Mouse (Mus musculus) hindbrain, embryonic 13.5 days (tissue): ENCODE data around the gene Mybphl. TPM values are rescaled to one million over a fixed set of nuclear protein-coding genes. Genes with fewer than 3 reads are reported as not detected.

ENCODE experiments used
- ATAC-seq: fragments of 200-750 bp; cut with Nextera tagmentation; 2 replicates; pipeline ENCODE4 v1.8.0; 2017; ENCODE audit warnings: moderate TSS enrichment; ENCODE audit not compliant: low FRiP score
- H3K27ac ChIP-seq: fragments of 300-500 bp; sonication (generic); 2 replicates; pipeline ENCODE4 v1.5.1; 2015; ENCODE audit warnings: inconsistent platforms, mild to moderate bottlenecking, moderate library complexity
- H3K27me3 ChIP-seq: fragments of 300-500 bp; sonication (generic); 2 replicates; pipeline ENCODE4 v1.6.1; 2015; ENCODE audit warnings: mild to moderate bottlenecking, inconsistent platforms
- H3K36me3 ChIP-seq: fragments of 300-500 bp; sonication (generic); 2 replicates; pipeline ENCODE4 v1.6.1; 2015; ENCODE audit warnings: mild to moderate bottlenecking, inconsistent platforms
- H3K4me1 ChIP-seq: fragments of 300-500 bp; sonication (generic); replicated peaks from 2 replicates; pipeline ENCODE4 v1.6.1; 2015; ENCODE audit warnings: inconsistent platforms
- H3K4me2 ChIP-seq: fragments of 300-500 bp; sonication (generic); 2 replicates; pipeline ENCODE4 v1.6.1; 2015; ENCODE audit warnings: inconsistent platforms, mild to moderate bottlenecking, moderate library complexity
- H3K4me3 ChIP-seq: fragments of 300-500 bp; sonication (generic); 2 replicates; pipeline ENCODE4 v1.5.1; 2015; ENCODE audit warnings: mild to moderate bottlenecking, inconsistent platforms
- H3K9ac ChIP-seq: fragments of 300-500 bp; sonication (generic); 2 replicates; pipeline ENCODE4 v1.6.1; 2015; ENCODE audit warnings: mild to moderate bottlenecking, inconsistent platforms
- H3K9me3 ChIP-seq: fragments of 300-500 bp; sonication (generic); 2 replicates; pipeline ENCODE4 v1.6.1; 2016; ENCODE audit warnings: inconsistent platforms
- WGBS: fragments of 180-500 bp; shearing (Covaris S2); methylation state at CpG from one replicate; pipeline ENCODE4 v1.1.7; 2015; 5-methylcytosine and 5-hydroxymethylcytosine counted together
- polyA plus RNA-seq: library from polyadenylated mRNA; unstranded; fragments of >200 nt; fragmentation: Nextera tagmentation; extraction: Ambion mirVana; gene quantifications from 2 replicates; pipeline ENCODE4 v1.2.1, GENCODE M21; 2015

Gene Mybphl
- polyA plus RNA-seq, 1 experiment from 2014 or later, result 0.13 TPM

- no peaks in the 10 kb centered on the region for H3K27me3 ChIP-seq
- H3K27ac ChIP-seq, result no peak overlapping the region
- H3K4me3 ChIP-seq, result no peak overlapping the region
- WGBS, result 84% methylated on average over 7 of the region's 7 CpGs
- H3K4me1 ChIP-seq, result peaks cover 16% of the 10 kb centered on the region
- no peak overlapping the region for H3K4me2 ChIP-seq
- no peak for ATAC-seq
- no peaks in the 10 kb centered on the region for H3K36me3 ChIP-seq
- H3K9ac ChIP-seq, result no peak overlapping the region
- H3K9me3 ChIP-seq, result no peaks in the 10 kb centered on the region
Observed at GRCm38 (mm10) chr3:108378875-108379663, 14.4 kb downstream of the Mybphl start.

GRCm38 (mm10) chr3:108380695-108381094, 16.0 kb downstream of the Mybphl start:
- Histone ChIP-seq H3K4me3 (no peak overlapping the region), H3K9me3 (no peaks in the 10 kb centered on the region), H3K36me3 (no peaks in the 10 kb centered on the region), H3K4me1 (peaks cover 26% of the 10 kb centered on the region), H3K27me3 (no peaks in the 10 kb centered on the region), H3K9ac (no peak overlapping the region), H3K27ac (no peak overlapping the region), H3K4me2 (no peak overlapping the region)
- WGBS, result 80% methylated on average over 6 of the region's 6 CpGs
- no peak for ATAC-seq

DNA sequence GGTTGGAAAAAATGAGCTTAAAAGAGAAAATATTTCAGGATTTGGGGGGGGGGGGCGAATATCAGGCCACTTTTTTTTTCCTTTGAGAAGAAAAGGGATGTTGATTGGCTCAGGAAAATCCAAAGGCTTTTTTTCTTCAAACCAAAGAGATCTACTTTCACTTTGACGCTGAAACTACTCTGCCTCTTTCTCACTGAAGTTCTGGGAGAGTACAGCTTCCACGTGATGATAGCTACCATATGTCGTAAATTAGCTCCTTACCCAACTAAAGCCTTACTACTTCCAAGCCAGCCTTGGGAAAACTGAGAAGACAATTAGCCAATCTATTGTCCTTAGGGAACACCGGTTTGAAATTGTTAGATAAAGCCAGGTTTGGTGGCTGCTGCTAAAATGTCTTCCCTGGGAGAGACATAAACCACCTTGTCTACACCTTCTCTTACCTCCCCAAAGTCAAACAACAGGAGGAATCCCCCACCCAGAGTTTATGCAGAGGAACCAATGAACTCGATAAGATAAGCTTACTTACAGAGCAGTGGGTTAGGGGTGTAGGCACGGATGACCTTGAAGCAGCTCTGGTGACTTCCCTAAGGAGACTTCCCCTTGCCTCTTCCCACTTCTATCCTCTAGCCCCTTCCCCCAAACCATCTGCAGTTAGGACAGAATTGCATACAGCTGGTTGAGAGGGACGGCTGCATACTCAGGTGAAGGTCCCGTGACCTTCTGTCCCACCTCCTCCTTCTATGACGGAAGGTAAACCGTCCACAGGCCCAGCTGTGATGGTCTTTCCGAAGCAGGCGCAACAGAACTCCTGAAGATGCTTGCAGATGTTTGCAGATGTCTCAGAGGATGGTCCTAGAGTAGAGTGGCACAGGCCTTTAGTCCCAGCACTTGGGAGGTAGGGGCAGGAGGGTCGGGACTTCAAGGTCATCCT, 17.5 kb downstream of the Mybphl start:
- no peaks in the 10 kb centered on the region for H3K36me3 ChIP-seq
- no peak overlapping the region for H3K9ac ChIP-seq
- no peaks in the 10 kb centered on the region for H3K9me3 ChIP-seq
- H3K4me2 ChIP-seq, result no peak overlapping the region
- WGBS, result 80% methylated on average over 14 of the region's 14 CpGs
- no peak overlapping the region for H3K4me3 ChIP-seq
- no peak for ATAC-seq
- H3K4me1 ChIP-seq, result peaks cover 26% of the 10 kb centered on the region
- no peak overlapping the region for H3K27ac ChIP-seq
- no peaks in the 10 kb centered on the region for H3K27me3 ChIP-seq

- H3K4me1 ChIP-seq, result peaks cover 26% of the 10 kb centered on the region
- H3K4me3 ChIP-seq, result peak within 1 kb of the TSS; percentile 59
- 1% methylated on average over 44 of the region's 44 CpGs for WGBS
- peak; percentile 92 for ATAC-seq
- H3K36me3 ChIP-seq, result no peaks in the 10 kb centered on the region
- H3K27ac ChIP-seq, result peak within 1 kb of the TSS; percentile 70; the same call in 1 of the 2 replicates
- H3K27me3 ChIP-seq, result no peaks in the 10 kb centered on the region
- H3K9ac ChIP-seq, result peak within 1 kb of the TSS; percentile 63
- peak within 1 kb of the TSS; percentile 60 for H3K4me2 ChIP-seq
- no peaks in the 10 kb centered on the region for H3K9me3 ChIP-seq
Observed at GRCm38 (mm10) chr3:108383485-108384354, 19.0 kb downstream of the Mybphl start, which contains the start of gene Psrc1. Psrc1 (plus strand) TSS chr3:108383839.

- no peak overlapping the region for H3K27ac ChIP-seq
- H3K27me3 ChIP-seq, result no peaks in the 10 kb centered on the region
- WGBS, result 29% methylated on average over 2 of the region's 2 CpGs
- peak overlapping the region; percentile 63; the same call in 1 of the 2 replicates for H3K9ac ChIP-seq
- H3K4me1 ChIP-seq, result peaks cover 26% of the 10 kb centered on the region
- no peaks in the 10 kb centered on the region for H3K36me3 ChIP-seq
- H3K4me3 ChIP-seq, result peak overlapping the region; percentile 59
- no peak for ATAC-seq
- peak overlapping the region; percentile 60 for H3K4me2 ChIP-seq
- H3K9me3 ChIP-seq, result no peaks in the 10 kb centered on the region
Observed at GRCm38 (mm10) chr3:108384425-108384824, 19.7 kb downstream of the Mybphl start.

DNA sequence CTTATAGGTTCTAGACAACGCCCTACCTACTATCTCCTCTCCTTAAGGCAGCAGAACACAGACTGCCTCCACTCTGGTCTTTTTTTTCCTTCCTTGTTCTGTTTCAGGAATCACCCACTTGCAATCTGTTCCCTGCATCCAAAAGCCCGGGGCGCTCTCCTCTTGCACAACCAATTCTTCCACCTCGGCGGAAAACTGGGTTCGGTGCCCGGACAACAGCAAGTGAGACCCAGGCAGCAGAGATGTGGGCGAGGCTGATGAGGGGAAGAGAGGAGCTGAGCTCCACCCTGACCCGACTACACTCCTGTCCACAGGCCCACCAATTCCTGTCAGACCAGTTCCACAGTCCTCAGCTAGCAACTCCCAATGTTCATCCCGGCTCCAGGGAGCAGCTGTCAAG, 21.5 kb downstream of the Mybphl start:
- ATAC-seq, result no peak
- H3K4me3 ChIP-seq, result no peak overlapping the region
- WGBS, result 89% methylated on average over 10 of the region's 10 CpGs
- H3K27me3 ChIP-seq, result no peaks in the 10 kb centered on the region
- no peak overlapping the region for H3K27ac ChIP-seq
- H3K4me2 ChIP-seq, result no peak overlapping the region
- no peaks in the 10 kb centered on the region for H3K9me3 ChIP-seq
- peaks cover 28% of the 10 kb centered on the region for H3K4me1 ChIP-seq
- no peak overlapping the region for H3K9ac ChIP-seq
- H3K36me3 ChIP-seq, result peaks cover 3% of the 10 kb centered on the region; the same call in 1 of the 2 replicates

- Histone ChIP-seq H3K9me3 (no peaks in the 10 kb centered on the region), H3K27me3 (no peaks in the 10 kb centered on the region), H3K4me1 (peaks cover 24% of the 10 kb centered on the region), H3K9ac (no peak overlapping the region), H3K4me2 (no peak overlapping the region), H3K27ac (peak overlapping the region; percentile 64; the same call in 1 of the 2 replicates), H3K36me3 (peaks cover 32% of the 10 kb centered on the region), H3K4me3 (no peak overlapping the region)
- WGBS, result 3% methylated on average over 5 of the region's 5 CpGs
- peak; percentile 70 for ATAC-seq
Observed at GRCm38 (mm10) chr3:108389111-108389545, 24.4 kb downstream of the Mybphl start.

- no peaks in the 10 kb centered on the region for H3K27me3 ChIP-seq
- 0 out of 2 replicates have a peak overlapping the region, but pooled peaks have one; percentile 8 for H3K27ac ChIP-seq
- peaks cover 19% of the 10 kb centered on the region for H3K4me1 ChIP-seq
- no peak for ATAC-seq
- no peak overlapping the region for H3K4me3 ChIP-seq
- WGBS, result 23% methylated on average over 10 of the region's 10 CpGs
- H3K9ac ChIP-seq, result peak overlapping the region; percentile 39; the same call in 1 of the 2 replicates
- peaks cover 64% of the 10 kb centered on the region for H3K36me3 ChIP-seq
- no peak overlapping the region for H3K4me2 ChIP-seq
- H3K9me3 ChIP-seq, result no peaks in the 10 kb centered on the region
Observed at GRCm38 (mm10) chr3:108392299-108392698, 27.6 kb downstream of the Mybphl start.

DNA sequence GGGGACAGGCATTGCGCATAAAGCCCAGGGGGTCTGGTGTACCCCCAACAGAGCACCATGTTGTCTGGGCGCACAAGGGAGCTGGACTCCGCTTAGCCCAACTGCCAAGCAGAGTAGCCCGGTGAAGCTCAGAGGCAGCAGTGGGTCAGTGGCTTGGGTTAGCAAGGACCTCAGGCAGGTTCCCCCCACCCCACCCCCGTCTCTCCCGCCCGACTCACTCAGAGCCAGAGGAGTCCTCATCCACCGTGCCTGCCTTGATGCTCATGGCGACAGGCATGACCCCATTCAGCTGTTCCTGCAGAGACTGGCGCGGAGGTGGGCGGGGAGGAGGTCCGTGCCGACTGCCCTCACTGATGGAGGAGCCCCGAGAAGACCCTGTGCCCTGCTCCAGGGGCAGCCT, 28.1 kb downstream of the Mybphl start:
- Histone ChIP-seq H3K36me3 (peaks cover 69% of the 10 kb centered on the region), H3K9me3 (no peaks in the 10 kb centered on the region), H3K4me3 (no peak overlapping the region), H3K4me1 (peaks cover 19% of the 10 kb centered on the region), H3K4me2 (no peak overlapping the region), H3K9ac (peak overlapping the region; percentile 39; the same call in 1 of the 2 replicates), H3K27me3 (no peaks in the 10 kb centered on the region), H3K27ac (0 out of 2 replicates have a peak overlapping the region, but pooled peaks have one; percentile 8)
- ATAC-seq, result no peak
- WGBS, result 43% methylated on average over 15 of the region's 15 CpGs

- Histone ChIP-seq H3K36me3 (peaks cover 100% of the 10 kb centered on the region), H3K9me3 (no peaks in the 10 kb centered on the region), H3K27me3 (no peaks in the 10 kb centered on the region), H3K4me1 (peaks cover 24% of the 10 kb centered on the region), H3K4me3 (no peak overlapping the region), H3K9ac (no peak overlapping the region), H3K4me2 (no peak overlapping the region), H3K27ac (no peak overlapping the region)
- WGBS, result 95% methylated on average over 9 of the region's 9 CpGs
- ATAC-seq, result no peak
Observed at GRCm38 (mm10) chr3:108398281-108398680, 33.6 kb downstream of the Mybphl start.

DNA sequence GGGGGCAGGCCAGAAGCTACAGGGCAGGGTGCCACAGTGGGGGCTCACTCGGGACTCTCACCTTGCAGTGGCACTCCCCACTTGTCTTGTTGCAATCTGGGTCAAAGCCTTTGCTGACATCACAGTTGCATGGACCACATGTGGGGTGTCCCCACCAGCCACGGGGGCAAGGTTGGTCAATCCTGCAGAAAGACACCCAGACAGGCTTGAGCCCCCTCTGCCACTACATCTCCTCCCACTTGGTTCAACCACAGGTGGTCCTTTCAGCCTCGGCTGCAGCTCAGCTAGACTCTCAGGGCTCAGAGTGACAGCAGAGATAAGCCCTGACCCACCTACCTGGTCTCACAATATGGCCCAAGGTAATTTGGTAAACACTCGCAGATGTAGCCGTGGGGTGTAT, 35.7 kb downstream of the Mybphl start:
- peaks cover 40% of the 10 kb centered on the region for H3K4me1 ChIP-seq
- no peak for ATAC-seq
- H3K27ac ChIP-seq, result no peak overlapping the region
- WGBS, result 93% methylated on average over 5 of the region's 5 CpGs
- no peak overlapping the region for H3K4me2 ChIP-seq
- no peaks in the 10 kb centered on the region for H3K9me3 ChIP-seq
- H3K36me3 ChIP-seq, result peaks cover 98% of the 10 kb centered on the region
- H3K9ac ChIP-seq, result no peak overlapping the region
- H3K27me3 ChIP-seq, result no peaks in the 10 kb centered on the region
- no peak overlapping the region for H3K4me3 ChIP-seq
